Mouse (Mus musculus) megakaryocyte-erythroid progenitor cell, adult 5-6 weeks (primary cell): ENCODE measurements around the gene Tkt. TPM values are rescaled to one million over a fixed set of nuclear protein-coding genes. Genes with fewer than 3 reads are reported as not detected.

Experiments used
- ATAC-seq: replicated peaks from 2 replicates; pipeline ENCODE4 v1.8.0; 2016; ENCODE audit warnings: mild to moderate bottlenecking, inconsistent platforms; ENCODE audit not compliant: severe bottlenecking, poor library complexity, low FRiP score, low TSS enrichment
- total RNA-seq, 2 experiments: library from RNA; stranded (forward) in 1 of 2; stranded (reverse) in 1 of 2; fragments of 200-1000, 215-1000 nt in 1 of 2; fragments of >200 nt in 1 of 2; fragmentation: Nextera tagmentation in 1 of 2; gene quantifications; 2 replicates each; pipeline ENCODE4 v1.2.3; 2014 to 2017

The Tkt gene
- total RNA-seq, 2 experiments from 2014 or later: 485 to 571 TPM

GRCm38 (mm10) chr14:30550232-30551070 lies 2.3 kb downstream of the Tkt start:
- peak; percentile 53 for ATAC-seq

DNA sequence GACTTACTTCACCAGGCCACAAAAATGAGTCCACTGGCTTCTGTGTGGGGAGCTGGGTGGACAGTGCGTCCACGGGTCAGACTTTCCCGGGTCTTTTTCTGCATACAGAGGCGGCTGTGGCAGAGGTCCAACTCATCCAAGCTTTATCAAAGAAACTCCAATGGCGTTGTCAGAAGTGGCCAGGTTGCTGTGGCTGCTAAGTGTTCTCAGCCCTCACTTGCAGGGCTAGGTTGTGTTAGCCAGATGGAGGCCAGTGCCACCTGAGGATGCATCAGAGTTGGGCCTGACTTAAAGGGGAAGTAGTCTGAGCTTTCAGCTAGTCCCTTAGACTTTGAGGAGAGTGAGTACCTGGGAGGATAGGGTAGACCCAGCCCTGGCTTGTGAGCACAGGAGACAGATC lies 3.4 kb downstream of the Tkt start:
- no peak for ATAC-seq

DNA sequence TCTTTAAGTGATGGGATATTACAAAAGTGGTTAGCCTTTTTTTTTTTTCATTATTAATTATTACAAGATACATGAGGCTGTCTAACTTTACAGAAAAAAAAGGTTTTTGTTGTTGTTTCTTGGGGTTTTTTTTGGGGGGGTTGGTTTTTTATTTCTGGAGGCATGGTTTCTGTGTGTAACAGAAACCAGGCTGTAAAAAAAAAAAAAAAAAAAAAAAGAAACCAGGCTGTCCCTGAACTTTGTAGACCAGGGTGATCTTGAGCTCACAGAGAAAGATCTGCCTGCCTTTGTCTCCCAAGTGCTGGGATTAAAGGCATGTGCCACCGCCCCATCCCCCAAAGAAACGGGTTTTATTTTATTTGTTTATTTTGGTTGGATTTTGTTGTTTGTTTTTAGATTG lies 3.8 kb downstream of the Tkt start:
- no peak for ATAC-seq

DNA sequence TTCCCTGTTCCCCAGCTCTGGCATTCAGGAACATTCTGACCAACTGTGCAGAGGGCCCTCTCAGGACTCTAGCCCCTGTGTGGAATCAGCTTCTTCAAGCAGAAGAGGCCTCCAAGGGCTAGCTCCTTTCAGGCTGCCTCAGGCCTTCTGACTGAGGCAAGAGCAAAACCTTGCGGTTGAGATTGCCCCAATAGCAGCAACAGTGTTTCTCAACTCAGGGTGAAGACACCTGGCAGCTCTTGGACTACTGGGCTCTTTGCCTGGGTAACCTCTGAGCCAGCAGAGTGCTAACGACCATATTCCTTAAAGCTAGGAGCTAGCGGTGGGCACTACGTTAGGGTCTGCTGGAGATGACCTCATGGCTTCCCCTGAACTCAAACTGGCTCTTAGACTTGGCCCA lies 5.0 kb downstream of the Tkt start:
- ATAC-seq: no peak

DNA sequence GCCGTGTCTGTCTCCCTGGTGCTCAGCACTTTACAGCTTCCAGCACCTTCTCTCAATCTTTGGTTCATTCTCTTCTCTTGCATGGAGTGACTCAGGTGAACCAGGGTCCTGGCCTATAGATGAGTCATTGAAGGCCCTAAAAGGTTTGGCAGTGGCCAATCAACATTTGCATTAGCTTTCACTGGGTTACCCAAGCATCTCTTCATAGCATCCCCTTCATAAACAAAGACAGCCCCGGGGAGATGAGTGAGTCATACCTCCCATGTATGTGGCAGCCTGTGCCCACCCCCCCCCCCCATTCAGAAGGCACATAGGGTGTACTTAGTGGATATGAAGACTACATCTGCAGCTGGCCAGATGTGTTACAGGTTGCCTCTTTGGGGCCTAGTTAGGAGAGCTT lies 8.5 kb downstream of the Tkt start:
- no peak for ATAC-seq

DNA sequence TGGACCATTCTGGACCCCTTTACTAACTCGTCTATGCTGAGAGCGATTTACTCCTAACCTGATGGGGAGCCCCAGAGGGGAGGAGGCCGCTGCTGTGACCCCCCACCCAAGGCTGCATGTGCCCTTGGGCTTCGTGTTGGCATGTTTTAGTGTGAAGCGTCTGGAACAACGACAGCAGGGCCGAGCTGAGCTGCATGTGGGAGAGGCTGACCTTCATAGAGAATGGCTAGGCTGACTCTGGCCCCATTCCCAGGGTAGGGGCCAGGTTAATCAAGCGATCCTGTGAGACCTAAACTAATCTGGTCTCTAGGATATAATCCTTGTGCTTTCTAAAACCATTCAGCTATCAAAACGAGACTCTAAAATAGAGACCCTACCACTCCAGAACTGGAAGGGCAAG lies 9.6 kb downstream of the Tkt start:
- ATAC-seq: no peak

DNA sequence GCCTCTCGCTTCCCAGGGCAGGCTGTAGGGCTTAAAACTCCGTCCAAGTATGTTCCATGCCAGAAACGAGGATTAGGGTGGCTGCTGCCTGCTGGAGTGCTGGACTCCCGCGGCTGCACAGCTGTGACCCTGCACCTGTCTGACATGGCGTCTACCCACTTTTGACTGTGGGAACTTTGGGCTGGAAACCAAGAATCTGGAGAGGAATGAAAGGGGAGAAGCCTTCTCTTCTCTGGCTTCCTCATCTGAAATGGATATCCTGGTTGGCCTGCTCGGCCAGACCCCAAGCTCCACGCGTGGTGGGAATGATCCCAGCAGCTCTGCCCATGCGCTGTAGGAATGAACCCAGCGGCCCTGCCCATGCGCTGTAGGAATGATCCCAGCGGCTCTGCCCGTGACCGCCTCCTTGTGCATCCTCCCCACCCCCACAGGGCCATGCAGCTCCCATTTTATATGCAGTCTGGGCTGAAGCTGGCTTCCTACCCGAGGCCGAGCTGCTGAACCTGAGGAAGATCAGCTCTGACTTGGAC lies 11.2 kb downstream of the Tkt start:
- ATAC-seq: no peak

DNA sequence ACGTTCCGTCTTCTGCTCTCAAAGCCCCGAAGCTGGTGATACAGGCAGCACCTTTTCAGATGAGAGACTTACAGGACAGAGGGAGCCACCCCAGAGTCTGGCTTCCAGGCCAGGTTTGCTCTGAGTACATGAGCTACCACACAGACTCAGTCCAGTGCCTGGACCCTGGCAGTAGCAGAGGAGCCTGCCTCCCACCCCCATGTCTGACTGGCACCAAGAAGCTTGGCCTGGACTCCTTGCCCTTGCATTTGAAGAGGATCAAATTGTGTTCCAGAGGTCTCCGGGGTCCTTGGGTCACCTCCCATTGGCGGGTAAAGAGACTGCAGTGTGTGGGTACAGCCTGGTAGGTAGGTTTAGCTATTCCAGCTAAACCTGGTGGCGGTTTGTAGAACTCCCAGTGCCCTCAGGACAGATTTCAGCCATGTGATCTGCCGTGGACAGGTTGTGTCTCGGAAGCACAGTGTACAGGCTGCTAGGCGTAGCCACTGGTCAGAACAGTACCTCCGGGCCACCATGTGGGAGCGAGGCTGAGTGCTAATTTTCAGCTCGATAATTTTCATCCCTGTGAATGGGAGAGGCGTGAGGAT lies 12.7 kb downstream of the Tkt start:
- no peak for ATAC-seq

GRCm38 (mm10) chr14:30561470-30562187 lies 13.5 kb downstream of the Tkt start:
- peak; percentile 94 for ATAC-seq

GRCm38 (mm10) chr14:30562343-30562742 lies 14.2 kb downstream of the Tkt start:
- no peak for ATAC-seq

DNA sequence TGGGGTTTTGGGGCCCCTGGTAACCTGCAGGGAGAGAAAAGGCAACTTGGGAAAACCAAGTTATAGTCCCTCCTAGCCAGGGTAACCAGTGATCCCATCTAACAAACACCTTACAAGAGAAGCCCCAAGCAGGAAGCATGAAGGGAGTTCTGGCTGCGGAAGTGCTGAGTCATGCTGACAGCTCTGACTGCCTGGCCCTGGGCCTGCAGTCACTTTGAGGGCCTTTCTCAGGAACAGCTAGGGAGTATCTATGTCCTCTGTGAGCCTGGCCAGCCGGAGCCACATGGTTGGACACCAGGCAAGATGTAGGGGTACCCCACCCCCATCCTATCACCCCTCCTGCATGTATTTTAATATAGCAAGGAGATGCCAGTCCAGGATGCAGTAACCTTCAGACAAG lies 16.3 kb downstream of the Tkt start:
- peak; percentile 14 for ATAC-seq

GRCm38 (mm10) chr14:30566317-30566716 lies 18.2 kb downstream of the Tkt start:
- ATAC-seq: no peak

DNA sequence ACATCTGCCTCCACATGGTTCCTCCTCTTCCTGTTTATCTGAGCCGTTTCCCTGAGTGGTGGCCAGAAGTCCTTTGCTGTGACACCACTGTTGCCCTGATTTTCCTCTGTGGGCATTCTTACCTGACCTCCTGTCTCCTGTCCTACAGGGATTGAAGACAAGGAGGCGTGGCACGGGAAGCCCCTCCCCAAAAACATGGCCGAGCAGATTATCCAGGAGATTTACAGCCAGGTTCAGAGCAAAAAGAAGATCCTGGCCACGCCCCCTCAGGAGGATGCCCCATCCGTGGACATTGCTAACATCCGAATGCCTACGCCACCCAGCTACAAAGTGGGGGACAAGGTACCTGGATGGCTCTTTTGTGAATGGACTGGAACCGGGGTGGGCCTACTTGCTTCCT lies 19.9 kb downstream of the Tkt start:
- ATAC-seq: no peak

- ATAC-seq: no peak
Measured at GRCm38 (mm10) chr14:30570303-30570702, 22.1 kb downstream of the Tkt start.

DNA sequence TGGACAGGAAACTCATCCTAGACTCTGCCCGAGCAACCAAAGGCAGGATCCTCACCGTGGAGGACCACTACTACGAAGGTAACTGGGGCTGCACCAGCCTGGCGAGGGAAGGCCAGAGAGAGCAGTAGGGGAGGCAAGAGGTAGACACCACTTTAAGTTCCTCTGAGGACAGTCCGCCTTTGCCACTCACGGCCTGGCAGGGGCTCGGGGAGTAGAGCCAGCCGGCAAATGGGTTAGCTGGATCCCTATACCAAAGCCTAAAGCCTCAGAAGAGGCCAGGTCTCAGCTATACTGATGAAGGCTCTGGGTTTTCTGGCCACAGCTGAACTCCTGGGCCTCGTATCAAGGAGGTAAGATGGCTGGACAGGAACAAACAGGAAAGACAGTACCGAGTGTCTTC lies 24.1 kb downstream of the Tkt start:
- ATAC-seq: no peak

DNA sequence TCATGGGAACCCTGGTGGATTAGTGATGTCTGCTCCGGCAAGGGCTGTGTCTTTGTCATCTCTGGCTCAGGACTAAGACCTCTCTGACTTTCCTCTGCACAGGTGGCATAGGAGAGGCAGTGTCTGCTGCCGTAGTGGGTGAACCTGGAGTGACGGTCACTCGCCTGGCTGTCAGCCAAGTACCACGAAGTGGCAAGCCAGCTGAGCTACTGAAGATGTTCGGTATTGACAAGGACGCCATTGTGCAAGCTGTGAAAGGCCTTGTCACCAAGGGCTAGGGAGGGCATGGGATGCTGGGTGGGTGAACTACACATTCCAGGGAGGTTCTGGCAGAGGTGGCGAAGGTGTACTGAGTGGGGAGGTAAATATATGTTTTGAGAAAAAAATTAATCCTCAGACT lies 25.1 kb downstream of the Tkt start:
- no peak for ATAC-seq

DNA sequence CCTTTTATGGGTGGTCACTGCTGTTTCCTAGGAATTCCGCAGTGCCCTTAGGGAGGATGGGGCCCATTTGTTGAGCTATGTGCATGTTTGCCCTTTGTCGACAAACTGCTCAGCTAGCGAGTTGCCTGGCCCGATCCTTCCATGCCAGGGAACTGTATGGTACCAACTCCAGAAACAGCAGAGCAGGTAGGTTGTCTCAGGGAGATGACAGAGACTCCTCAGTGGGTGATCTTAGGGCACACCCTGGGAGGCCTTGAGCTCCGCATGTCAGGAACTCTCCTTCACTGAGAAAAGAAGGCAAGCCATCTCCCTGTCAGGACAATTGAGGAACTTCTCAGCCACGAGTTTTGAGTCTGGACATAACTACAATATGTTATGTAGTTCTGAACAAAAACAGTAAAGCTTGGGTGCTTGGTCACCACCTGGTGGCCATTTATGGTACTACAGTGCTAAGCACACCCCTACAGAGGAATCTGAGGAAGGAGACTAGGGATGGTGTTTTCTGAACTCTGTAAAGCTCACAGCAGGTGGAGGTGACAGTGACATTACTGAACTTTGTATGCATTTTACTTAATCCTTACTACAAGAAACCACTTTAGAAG lies 25.9 kb downstream of the Tkt start:
- peak; percentile 41 for ATAC-seq

GRCm38 (mm10) chr14:30575791-30576190 lies 27.6 kb downstream of the Tkt start:
- 0 out of 2 replicates have a peak, but pooled peaks have one; percentile 9 for ATAC-seq

- peak; percentile 39 for ATAC-seq
Measured at GRCm38 (mm10) chr14:30576260-30576659, 28.1 kb downstream of the Tkt start.
